21 mouse cellular contexts compared by ENCODE assay signal in genomic region chr16:92982934-92983333, GRCm38 (mm10).
DNase-seq lines count a peak whose midpoint lies in the region; TF ChIP-seq lines count a peak whose summit lies in the region.
"Had no signal": no experiment of that assay in that cellular context is flagged by ENCODE, and none has a peak within 500 bp of the region (broad histone marks: within the 10 kb centered on the region; RNA-seq: fewer than 3 reads in every experiment).

No protein-coding gene starts in this region.

- H3K79me2 ChIP-seq in myocyte (ENCODE audit: control insufficient read depth, insufficient read depth), result no peaks in the 10 kb centered on the region

- no peak overlapping the region for H3K4me3 ChIP-seq in myocyte
- H3K4me3 ChIP-seq: embryonic facial prominence, embryonic 10.5 days; embryonic facial prominence, embryonic 12.5 days; forebrain, embryonic 15.5 days had no signal

- no peaks in the 10 kb centered on the region for H3K36me3 ChIP-seq in myocyte (ENCODE audit: control insufficient read depth, insufficient read depth)
- H3K36me3 ChIP-seq: embryonic facial prominence, embryonic 10.5 days; embryonic facial prominence, embryonic 12.5 days; forebrain, embryonic 15.5 days; G1E had no signal

- TF ChIP-seq POLR2A in myocyte (IDR thresholded peaks at IDR 0.05; ENCODE audit: insufficient read length, low read depth), result no peak

- no peak overlapping the region for H3ac ChIP-seq in myocyte (ENCODE audit: control insufficient read depth, insufficient read length)

- peak; percentile 73 for DNase-seq in heart, adult 11 months
- DNase-seq in heart, adult 9 months (ENCODE audit: low spot score in 2 of 2), result no peak
- peak; percentile 18 for DNase-seq in 3134 (ENCODE audit: extremely low read depth, insufficient read length, low spot score)
- peak; percentile 98 for DNase-seq in Muller cell, postnatal 12 days (ENCODE audit: inconsistent ontology term)
- DNase-seq in cerebellum, adult 9-11 months, result no peak
- DNase-seq in gastrocnemius, adult 8-10 months (ENCODE audit: low spot score in 2 of 2), result no peak
- DNase-seq: adrenal gland, adult 2 months; adrenal gland, postnatal 10 days; adrenal gland, postnatal 25 days; B cell, adult 2 months; cerebellum, adult 11-12 months; cerebellum, adult 2 months; cerebellum, postnatal 10 days; cerebellum, postnatal 25 days; forebrain, postnatal 0 days had no signal

- H3K4me2 ChIP-seq in myocyte (ENCODE audit: low read depth), result no peak overlapping the region
- H3K4me2 ChIP-seq: embryonic facial prominence, embryonic 12.5 days; forebrain, embryonic 15.5 days had no signal

- H3K27me3 ChIP-seq in myocyte (ENCODE audit: control insufficient read depth, insufficient read depth, insufficient read length), result no peaks in the 10 kb centered on the region
- H3K27me3 ChIP-seq: CH12.LX; forebrain, embryonic 15.5 days had no signal

TF ChIP-seq in myocyte, 11 proteins besides CTCF, POLR2A, EP300 and RAD21:
- TF ChIP-seq REST (IDR thresholded peaks at IDR 0.05; ENCODE audit: insufficient read depth, insufficient read length) (no peak), TCF3 (IDR thresholded peaks at IDR 0.05; ENCODE audit: insufficient read length, low read depth) (no peak), CEBPB (IDR thresholded peaks at IDR 0.05; ENCODE audit: insufficient read depth, poor library complexity, severe bottlenecking) (no peak), TCF12 (IDR thresholded peaks at IDR 0.05; ENCODE audit: insufficient read depth, poor library complexity, severe bottlenecking) (peak; percentile 71), USF1 (IDR thresholded peaks at IDR 0.05; ENCODE audit: low read depth) (no peak), MYOG (IDR thresholded peaks at IDR 0.05; ENCODE audit: control insufficient read depth in 1 of 3, insufficient read depth in 1 of 3, insufficient read length in 2 of 3, low read depth in 2 of 3) (peak in 2 of 3 experiments; percentile 67 to 77), E2F4 (IDR thresholded peaks at IDR 0.05; ENCODE audit: insufficient read depth) (no peak), MYOD1 (IDR thresholded peaks at IDR 0.05; ENCODE audit: control insufficient read depth in 1 of 3, insufficient read length in 2 of 3, low read depth in 2 of 3) (peak in 2 of 3 experiments; percentile 13 to 66), MAX (IDR thresholded peaks at IDR 0.05; ENCODE audit: low read depth) (no peak), SRF (IDR thresholded peaks at IDR 0.05; ENCODE audit: control insufficient read depth, insufficient read length, low read depth) (peak; percentile 19), POLR2AphosphoS2 (IDR thresholded peaks at IDR 0.05; ENCODE audit: insufficient read length, low read depth) (no peak)
TF ChIP-seq in myocyte: peak in this region for 4.

Comparison
In these comparisons a context has a peak if more than half of its experiments do, and no peak if none do; other contexts are left out.
1. DNase-seq: peak in heart, adult 11 months (single experiment), 3134 (single experiment) and Muller cell, postnatal 12 days (single experiment); none in heart, adult 9 months (0 of 2), cerebellum, adult 9-11 months (single experiment) and gastrocnemius, adult 8-10 months (0 of 2).